Mouse (Mus musculus) hindbrain, embryonic 11.5 days (tissue): Measurements from ENCODE around the gene Adarb2. TPM values are rescaled to one million over a fixed set of nuclear protein-coding genes. Genes with fewer than 3 reads are reported as not detected.

ENCODE experiments used
- ATAC-seq: fragments of 200-750 bp; cut with Nextera tagmentation; 2 replicates; pipeline ENCODE4 v1.8.0; 2017; ENCODE audit warnings: mild to moderate bottlenecking, moderate TSS enrichment, moderate library complexity; ENCODE audit not compliant: low FRiP score
- DNase-seq: peaks from one replicate; pipeline ENCODE4 v3.0.0-alpha.2; 2015; ENCODE audit warnings: low spot score
- H3K27ac ChIP-seq: fragments of 300-500 bp; sonication (generic); 2 replicates; pipeline ENCODE4 v1.5.1; 2014; ENCODE audit warnings: mild to moderate bottlenecking, low read depth, low read length
- H3K27me3 ChIP-seq: fragments of 300-500 bp; sonication (generic); 2 replicates; pipeline ENCODE4 v1.6.1; 2014; ENCODE audit warnings: mild to moderate bottlenecking, low read length, moderate library complexity, mixed read lengths; ENCODE audit not compliant: control insufficient read depth, insufficient read depth
- H3K36me3 ChIP-seq: fragments of 300-500 bp; sonication (generic); 2 replicates; pipeline ENCODE4 v1.6.1; 2014; ENCODE audit warnings: mild to moderate bottlenecking, low read length, moderate library complexity, mixed read lengths; ENCODE audit not compliant: control insufficient read depth, insufficient read depth
- H3K4me1 ChIP-seq: fragments of 300-500 bp; sonication (generic); replicated peaks from 2 replicates; pipeline ENCODE4 v1.6.1; 2014; ENCODE audit warnings: low read length, mixed read lengths; ENCODE audit not compliant: control insufficient read depth, insufficient read depth
- H3K4me2 ChIP-seq: fragments of 300-500 bp; sonication (generic); replicated peaks from 2 replicates; pipeline ENCODE4 v1.6.1; 2014; ENCODE audit warnings: mild to moderate bottlenecking, low read depth, low read length
- H3K4me3 ChIP-seq: fragments of 300-500 bp; sonication (generic); 2 replicates; pipeline ENCODE4 v1.5.1; 2014; ENCODE audit warnings: low read depth, low read length
- H3K9ac ChIP-seq: fragments of 300-500 bp; sonication (generic); 2 replicates; pipeline ENCODE4 v1.6.1; 2014; ENCODE audit warnings: low read depth, low read length
- H3K9me3 ChIP-seq: fragments of 300-500 bp; sonication (generic); 2 replicates; pipeline ENCODE4 v1.6.1; 2016; ENCODE audit warnings: low read length; ENCODE audit not compliant: control insufficient read depth
- WGBS: fragments of 180-500 bp; shearing (Covaris S2); extraction: QIAGEN DNeasy Blood & Tissue Kit; methylation state at CpG from one replicate; pipeline ENCODE4 v1.1.7; 2014; 5-methylcytosine and 5-hydroxymethylcytosine counted together
- polyA plus RNA-seq: library from polyadenylated mRNA; unstranded; fragments of >200 nt; fragmentation: Nextera tagmentation; extraction: Ambion mirVana; gene quantifications from 2 replicates; pipeline ENCODE4 v1.2.1, GENCODE M21; 2014

Adarb2 gene
- polyA plus RNA-seq, 1 experiment from 2014 or later: 19.3 TPM

DNA sequence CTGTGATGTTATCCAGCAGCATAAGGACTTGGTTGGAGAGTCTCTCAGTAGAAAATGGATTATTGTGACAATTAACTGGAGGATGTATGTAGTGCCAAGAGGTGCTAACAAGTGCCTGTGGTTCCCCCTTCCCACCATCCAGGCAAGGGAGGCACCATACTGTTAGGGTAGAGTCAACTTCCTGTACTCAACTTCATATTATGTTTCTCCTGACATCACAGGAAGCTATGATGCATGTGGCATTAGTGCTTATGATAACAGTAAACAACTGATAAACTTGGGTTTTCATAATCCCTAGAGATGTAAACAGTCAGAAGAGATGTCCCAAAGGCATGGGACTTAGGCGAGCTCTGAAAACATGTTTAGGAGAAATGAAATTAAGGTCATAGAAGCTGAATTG lies 414.0 kb downstream of the Adarb2 start:
- H3K4me1 ChIP-seq: no peaks in the 10 kb centered on the region
- no peaks in the 10 kb centered on the region for H3K36me3 ChIP-seq
- H3K4me3 ChIP-seq: no peak overlapping the region
- no peak overlapping the region for H3K27ac ChIP-seq
- DNase-seq (no peak), ATAC-seq (no peak)
- no peak overlapping the region for H3K4me2 ChIP-seq
- no peak overlapping the region for H3K9ac ChIP-seq
- H3K9me3 ChIP-seq: no peaks in the 10 kb centered on the region
- 100% methylated on average over 1 of the region's 1 CpGs for WGBS
- H3K27me3 ChIP-seq: no peaks in the 10 kb centered on the region

DNA sequence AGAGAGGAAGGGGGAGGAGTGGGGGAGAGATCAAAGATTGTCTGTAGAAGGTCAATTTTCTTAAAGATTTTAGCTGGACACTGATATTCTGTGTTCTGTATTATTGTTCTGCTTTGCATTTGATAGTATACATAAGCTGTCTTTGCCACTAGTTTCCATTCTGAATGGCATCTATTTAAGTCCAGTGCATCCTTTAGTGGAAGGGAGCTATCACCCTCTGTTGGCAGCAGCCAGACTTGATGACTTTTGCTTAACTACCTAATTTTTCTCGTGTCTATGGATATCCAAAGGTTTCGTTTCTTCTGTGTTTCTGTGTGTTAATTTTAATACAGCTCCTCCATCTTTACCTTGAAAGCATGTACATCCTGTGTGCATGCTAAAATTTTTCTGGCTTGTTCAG lies 419.6 kb downstream of the Adarb2 start:
- H3K4me3 ChIP-seq: no peak overlapping the region
- no peaks in the 10 kb centered on the region for H3K4me1 ChIP-seq
- H3K9me3 ChIP-seq: no peaks in the 10 kb centered on the region
- no peaks in the 10 kb centered on the region for H3K36me3 ChIP-seq
- H3K9ac ChIP-seq: no peak overlapping the region
- H3K27ac ChIP-seq: no peak overlapping the region
- H3K27me3 ChIP-seq: no peaks in the 10 kb centered on the region
- no peak for ATAC-seq
- WGBS: 88% methylated on average over 2 of the region's 2 CpGs
- no peak overlapping the region for H3K4me2 ChIP-seq
- no peak for DNase-seq

DNA sequence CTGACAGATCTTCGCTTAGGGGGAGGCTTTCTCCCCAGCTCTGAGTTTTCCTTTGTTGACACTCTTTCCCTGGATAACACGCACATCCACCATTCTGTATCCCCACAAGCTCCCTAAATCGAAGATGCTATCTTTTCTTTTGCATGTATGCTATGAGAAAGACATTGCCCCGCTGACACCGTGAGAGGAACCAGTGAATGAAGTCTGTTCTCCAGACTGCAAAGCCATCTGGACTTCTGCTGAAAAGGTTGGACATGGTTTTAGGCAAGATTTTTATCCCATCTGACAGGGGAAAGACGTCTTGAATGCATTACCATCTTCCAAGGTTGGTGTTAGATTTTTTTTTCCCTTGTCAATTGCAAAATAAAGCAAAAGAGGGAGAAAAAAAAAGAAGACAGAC lies 426.9 kb downstream of the Adarb2 start:
- DNase-seq: no peak
- Histone ChIP-seq H3K9ac (no peak overlapping the region), H3K4me2 (no peak overlapping the region), H3K9me3 (no peaks in the 10 kb centered on the region), H3K4me1 (no peaks in the 10 kb centered on the region), H3K27ac (no peak overlapping the region), H3K4me3 (no peak overlapping the region), H3K27me3 (no peaks in the 10 kb centered on the region), H3K36me3 (no peaks in the 10 kb centered on the region)
- 74% methylated on average over 6 of the region's 6 CpGs for WGBS
- ATAC-seq: no peak

GRCm38 (mm10) chr13:8631618-8632017 lies 429.0 kb downstream of the Adarb2 start:
- Histone ChIP-seq H3K9ac (no peak overlapping the region), H3K4me2 (no peak overlapping the region), H3K9me3 (no peaks in the 10 kb centered on the region), H3K4me3 (no peak overlapping the region), H3K36me3 (no peaks in the 10 kb centered on the region), H3K4me1 (no peaks in the 10 kb centered on the region), H3K27me3 (no peaks in the 10 kb centered on the region), H3K27ac (no peak overlapping the region)
- WGBS: 89% methylated on average over 1 of the region's 1 CpGs
- no peak for DNase-seq
- no peak for ATAC-seq

DNA sequence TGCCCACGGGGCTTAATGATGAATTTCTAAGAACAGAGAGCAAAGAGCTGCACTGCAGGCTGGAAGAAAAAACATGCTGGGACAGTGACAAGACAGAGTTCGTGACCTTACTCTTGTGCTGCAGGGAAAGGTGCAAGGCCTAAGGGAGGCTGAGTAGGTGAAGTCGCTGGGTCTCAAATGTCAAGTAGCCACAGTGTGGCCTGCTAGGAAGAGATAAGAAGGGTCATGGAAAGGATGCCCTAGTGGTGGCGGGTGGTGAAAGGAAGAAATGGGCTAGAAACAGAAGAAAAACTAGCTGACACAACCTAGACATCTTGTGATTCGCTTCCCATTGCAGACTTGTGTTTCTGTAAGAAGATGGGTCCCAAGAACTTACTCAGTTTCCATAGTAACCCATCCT lies 429.4 kb downstream of the Adarb2 start:
- Histone ChIP-seq H3K27me3 (no peaks in the 10 kb centered on the region), H3K9ac (no peak overlapping the region), H3K4me2 (no peak overlapping the region), H3K36me3 (no peaks in the 10 kb centered on the region), H3K27ac (no peak overlapping the region), H3K4me1 (no peaks in the 10 kb centered on the region), H3K9me3 (no peaks in the 10 kb centered on the region), H3K4me3 (no peak overlapping the region)
- DNase-seq: no peak
- ATAC-seq: peak; percentile 33; the same call in 1 of the 2 replicates
- 65% methylated on average over 5 of the region's 5 CpGs for WGBS

DNA sequence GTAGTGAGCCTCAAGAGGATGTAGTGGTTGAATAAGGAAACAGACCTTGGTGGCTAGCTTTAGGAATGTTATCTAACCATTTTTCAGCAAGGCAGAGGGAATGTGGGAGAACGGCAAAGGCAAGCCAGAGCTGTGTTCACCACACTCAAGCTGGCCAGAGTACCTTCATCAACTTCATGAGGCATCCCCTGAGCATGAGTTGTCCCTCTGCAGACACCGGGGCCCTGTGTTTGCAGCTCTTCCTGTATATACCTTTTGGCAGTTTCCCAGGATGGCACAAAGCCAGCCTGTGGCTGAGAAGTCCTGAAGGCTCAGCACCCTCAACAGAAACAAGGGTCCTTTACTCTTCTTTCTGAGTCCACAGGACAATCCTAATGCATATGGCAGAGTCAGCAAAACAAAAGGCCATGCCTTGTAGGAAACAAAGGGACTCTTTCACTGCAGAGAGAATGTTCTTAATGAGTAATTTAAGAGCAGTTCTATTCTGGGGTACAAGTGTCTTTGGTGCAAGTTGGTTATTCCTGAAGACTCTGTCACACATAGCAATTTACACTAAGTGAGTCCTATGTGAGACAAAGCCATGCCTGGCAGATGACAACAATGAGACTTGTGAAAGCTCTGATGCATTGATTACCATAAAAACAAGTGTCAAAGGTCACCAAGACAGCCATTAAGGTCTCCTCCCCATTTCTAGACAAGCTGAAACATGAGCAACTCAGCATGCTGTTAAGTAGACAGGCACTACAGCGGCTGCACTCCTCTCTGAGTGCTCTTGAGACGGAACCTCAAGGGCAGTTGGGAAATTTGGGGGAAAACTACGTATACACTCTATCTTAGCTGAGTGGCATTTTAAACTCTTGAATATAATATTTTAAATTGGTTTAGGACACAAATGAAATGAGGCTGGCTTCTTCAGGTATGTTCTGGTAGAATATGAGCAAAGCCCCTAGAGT lies 431.0 kb downstream of the Adarb2 start:
- ATAC-seq (peak; percentile 35; the same call in 1 of the 2 replicates), DNase-seq (no peak)
- H3K9ac ChIP-seq: no peak overlapping the region
- WGBS: 72% methylated on average over 5 of the region's 5 CpGs
- no peaks in the 10 kb centered on the region for H3K36me3 ChIP-seq
- H3K4me1 ChIP-seq: no peaks in the 10 kb centered on the region
- no peaks in the 10 kb centered on the region for H3K9me3 ChIP-seq
- no peak overlapping the region for H3K4me3 ChIP-seq
- no peaks in the 10 kb centered on the region for H3K27me3 ChIP-seq
- H3K4me2 ChIP-seq: no peak overlapping the region
- no peak overlapping the region for H3K27ac ChIP-seq

- H3K9ac ChIP-seq: no peak overlapping the region
- no peaks in the 10 kb centered on the region for H3K27me3 ChIP-seq
- H3K36me3 ChIP-seq: no peaks in the 10 kb centered on the region
- 86% methylated on average over 2 of the region's 2 CpGs for WGBS
- H3K27ac ChIP-seq: no peak overlapping the region
- no peaks in the 10 kb centered on the region for H3K4me1 ChIP-seq
- ATAC-seq: no peak
- no peaks in the 10 kb centered on the region for H3K9me3 ChIP-seq
- H3K4me2 ChIP-seq: no peak overlapping the region
- no peak overlapping the region for H3K4me3 ChIP-seq
- DNase-seq: no peak
Observed at GRCm38 (mm10) chr13:8642084-8642483, 439.4 kb downstream of the Adarb2 start.

GRCm38 (mm10) chr13:8643920-8644319 lies 441.3 kb downstream of the Adarb2 start:
- ATAC-seq: no peak
- Histone ChIP-seq H3K9ac (no peak overlapping the region), H3K4me1 (no peaks in the 10 kb centered on the region), H3K4me2 (no peak overlapping the region), H3K36me3 (no peaks in the 10 kb centered on the region), H3K27ac (no peak overlapping the region), H3K9me3 (no peaks in the 10 kb centered on the region), H3K27me3 (no peaks in the 10 kb centered on the region), H3K4me3 (no peak overlapping the region)
- DNase-seq: no peak
- 83% methylated on average over 3 of the region's 3 CpGs for WGBS
